In the genomic region with DNA sequence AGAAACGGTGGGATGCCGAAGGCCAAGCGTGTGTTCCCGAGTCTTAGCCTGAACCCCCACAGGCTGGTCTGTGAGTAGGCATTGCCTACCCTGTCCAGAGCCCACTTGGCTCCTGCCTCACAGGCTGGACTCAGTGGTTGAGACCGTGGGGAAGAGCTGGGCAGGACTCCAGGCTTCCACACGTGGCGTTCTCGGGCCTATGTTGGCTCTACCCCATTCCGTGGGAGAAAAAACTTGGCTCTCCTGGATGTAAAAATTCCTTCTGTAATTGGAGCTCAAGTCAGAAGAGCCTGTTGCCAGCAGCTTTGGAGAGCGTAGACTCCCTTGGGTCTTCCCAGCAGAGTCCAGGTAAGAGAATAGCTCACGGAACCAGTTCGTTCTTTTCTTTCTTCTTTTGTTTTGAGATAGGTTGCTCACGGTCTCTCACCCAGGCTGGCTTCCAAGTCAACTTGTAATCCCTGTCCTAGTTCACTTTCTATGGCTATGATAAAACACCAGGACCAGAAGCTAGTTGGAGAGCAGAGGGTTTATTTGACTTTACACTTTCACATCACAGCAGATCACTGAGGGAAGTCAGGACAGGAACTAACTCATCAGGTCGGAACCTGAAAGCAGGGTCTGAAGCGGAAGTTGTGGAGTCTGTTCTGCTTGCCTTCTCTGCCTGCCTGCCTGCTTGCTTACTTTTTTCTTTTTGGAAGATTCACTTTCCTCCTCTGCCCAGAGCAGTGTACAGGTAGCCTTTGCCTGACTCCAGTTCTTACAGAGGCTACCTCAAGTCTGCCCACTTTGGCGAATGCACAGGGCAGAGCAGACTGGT, we compare ENCODE assay signal across 11 mouse cellular contexts. TPM values are rescaled to one million over a fixed set of nuclear protein-coding genes. Genes with fewer than 3 reads are reported as not detected.
DNase-seq lines count a peak whose midpoint lies in the region; ATAC-seq and TF ChIP-seq lines count a peak whose summit lies in the region.
"Had no signal": no experiment of that assay in that cellular context is flagged by ENCODE, and none has a peak within 500 bp of the region (broad histone marks: within the 10 kb centered on the region; RNA-seq: fewer than 3 reads in every experiment).

No protein-coding gene starts in this region.

- H3K4me3 ChIP-seq in bone marrow macrophage, adult 2 months (ENCODE audit: insufficient read depth, low read length): no peak overlapping the region
- H3K4me3 ChIP-seq: hindbrain, embryonic 13.5 days; neural tube, embryonic 12.5 days had no signal

- H3K27ac ChIP-seq in bone marrow macrophage, adult 2 months (ENCODE audit: insufficient read depth, low read depth, low read length): peak overlapping the region; percentile 22
- H3K27ac ChIP-seq: hindbrain, embryonic 13.5 days; liver, embryonic 14.5 days; neural tube, embryonic 12.5 days had no signal

- TF ChIP-seq CTCF in bone marrow macrophage, adult 2 months (IDR thresholded peaks at IDR 0.05; ENCODE audit: low read depth, low read length): no peak

- no peak for TF ChIP-seq POLR2A in bone marrow macrophage, adult 2 months (IDR thresholded peaks at IDR 0.05; ENCODE audit: borderline replicate concordance, low read depth, low read length)

- DNase-seq in layer of hippocampus, adult 9-11 months: peak; percentile 56
- no peak for DNase-seq in layer of hippocampus, postnatal 10 days (ENCODE audit: low spot score in 2 of 2)
- peak; percentile 13 to 54 for DNase-seq in gastrocnemius, adult 8-10 months (ENCODE audit: low spot score in 2 of 2)
- no peak for DNase-seq in c-Kit-positive CD71-positive TER-119-positive erythroid progenitor cells, embryonic 14.5 days (ENCODE audit: low spot score)
- DNase-seq in spleen, postnatal 14 days (ENCODE audit: low spot score in 2 of 2): no peak

- peaks cover 30% of the 10 kb centered on the region for H3K4me1 ChIP-seq in bone marrow macrophage, adult 2 months (ENCODE audit: control insufficient read depth, insufficient read depth, low read length)

- peak; percentile 59 for ATAC-seq in monocyte, adult 5-6 weeks (replicated peaks; ENCODE audit: insufficient number of reproducible peaks, low FRiP score, low TSS enrichment, poor library complexity, severe bottlenecking)
- ATAC-seq: Patski had no signal

RNA-seq across cellular contexts. Expression of gene Cmbl, which starts 6.9 kb away (rescaled TPM):
- total RNA-seq in layer of hippocampus, postnatal 10 days (2021): 10 to 100 TPM; 15.2 to 16.3 TPM
- polyA plus RNA-seq in bone marrow macrophage, adult 2 months (2012; ENCODE audit: insufficient read depth, insufficient read length, missing spikeins): 4.2 and 6.0 TPM in 2 replicates
- 10 to 100 TPM; 47.6 to 59.9 (median 49.6) TPM for total RNA-seq in gastrocnemius, adult 8-10 months (2022)
- not detected in 3 replicates for total RNA-seq in monocyte, adult 5-6 weeks (2017)

RNA-seq across cellular contexts. Expression of gene Cct5, which starts 29.5 kb away (rescaled TPM):
- 100 to 1,000 TPM; 250 to 267 TPM for total RNA-seq in layer of hippocampus, postnatal 10 days (2021)
- 135 and 148 TPM in 2 replicates for polyA plus RNA-seq in bone marrow macrophage, adult 2 months (2012; ENCODE audit: insufficient read depth, insufficient read length, missing spikeins)
- 100 to 1,000 TPM; 110 to 120 (median 115) TPM for total RNA-seq in gastrocnemius, adult 8-10 months (2022)
- total RNA-seq in monocyte, adult 5-6 weeks (2017): 214 to 246 TPM (median 236 TPM) in 3 replicates

RNA-seq across cellular contexts. Expression of gene Fam173b, which starts 29.5 kb away (rescaled TPM):
- 10 to 100 TPM; 10.0 to 11.9 TPM for total RNA-seq in layer of hippocampus, postnatal 10 days (2021)
- polyA plus RNA-seq in bone marrow macrophage, adult 2 months (2012; ENCODE audit: insufficient read depth, insufficient read length, missing spikeins): 14.4 and 17.3 TPM in 2 replicates
- 10 to 100 TPM; 11.9 to 14.9 (median 12.8) TPM for total RNA-seq in gastrocnemius, adult 8-10 months (2022)
- total RNA-seq in monocyte, adult 5-6 weeks (2017): 6.8 to 10.1 TPM (median 7.3 TPM) in 3 replicates

RNA-seq across cellular contexts. Expression of gene March6, which starts 41.3 kb away (rescaled TPM):
- 100 to 1,000 TPM; 199 to 221 TPM for total RNA-seq in layer of hippocampus, postnatal 10 days (2021)
- 40.7 and 42.2 TPM in 2 replicates for polyA plus RNA-seq in bone marrow macrophage, adult 2 months (2012; ENCODE audit: insufficient read depth, insufficient read length, missing spikeins)
- total RNA-seq in gastrocnemius, adult 8-10 months (2022): 100 to 1,000 TPM; 142 to 173 (median 149) TPM
- 34.1 to 61.0 TPM (median 34.3 TPM) in 3 replicates for total RNA-seq in monocyte, adult 5-6 weeks (2017)

Comparison
In these comparisons a context has a peak if more than half of its experiments do, and no peak if none do; other contexts are left out.
1. DNase-seq: peak in layer of hippocampus, adult 9-11 months (single experiment) and gastrocnemius, adult 8-10 months (2 of 2); none in layer of hippocampus, postnatal 10 days (0 of 2), c-Kit-positive CD71-positive TER-119-positive erythroid progenitor cells, embryonic 14.5 days (single experiment) and spleen, postnatal 14 days (0 of 2).
2. RNA of gene Cmbl, which starts 6.9 kb away (total RNA-seq): 47.6 to 59.9 TPM in gastrocnemius, adult 8-10 months and 15.2 to 16.3 TPM in layer of hippocampus, postnatal 10 days; not detected in monocyte, adult 5-6 weeks; every median in the first group is over 10 times any median in the second.